Mouse (Mus musculus) myocyte (in vitro differentiated cells): ENCODE data around the gene Hoxd10. TPM values are rescaled to one million over a fixed set of nuclear protein-coding genes. Genes with fewer than 3 reads are reported as not detected.
A peak's percentile ranks its signal among the peaks of the same experiment; 100 is the strongest.

ENCODE experiments used
- H3K27me3 ChIP-seq: one replicate; pipeline ENCODE4 v1.6.1; 2011; ENCODE audit not compliant: control insufficient read depth, insufficient read depth, insufficient read length
- H3K36me3 ChIP-seq: one replicate; pipeline ENCODE4 v1.6.1; 2011; ENCODE audit not compliant: control insufficient read depth, insufficient read depth
- H3K4me2 ChIP-seq: one replicate; pipeline ENCODE4 v1.6.1; 2011; ENCODE audit warnings: low read depth, control low read depth
- H3K4me3 ChIP-seq: one replicate; pipeline ENCODE4 v1.5.1; 2011; ENCODE audit warnings: mild to moderate bottlenecking, control low read depth, moderate library complexity
- H3K79me2 ChIP-seq: one replicate; pipeline ENCODE4 v1.6.1; 2011; ENCODE audit not compliant: control insufficient read depth, insufficient read depth
- H3ac ChIP-seq: one replicate; pipeline ENCODE4 v1.6.1; 2011; ENCODE audit not compliant: control insufficient read depth, insufficient read length
- CEBPB ChIP-seq: IDR thresholded peaks from 2 replicates; pipeline ENCODE4 v1.6.1; 2011; ENCODE audit warnings: mild to moderate bottlenecking, moderate library complexity; ENCODE audit not compliant: poor library complexity, insufficient read depth, severe bottlenecking
- E2F4 ChIP-seq: IDR thresholded peaks from one replicate; pipeline ENCODE4 v1.6.1; 2011; ENCODE audit warnings: mild to moderate bottlenecking, control low read depth, moderate library complexity; ENCODE audit not compliant: insufficient read depth
- MAX ChIP-seq: IDR thresholded peaks from one replicate; pipeline ENCODE4 v1.6.1; 2011; ENCODE audit warnings: low read depth, mild to moderate bottlenecking, control low read depth
- MYOD1 ChIP-seq, 3 experiments: IDR thresholded peaks; one replicate each; pipeline ENCODE4 v1.6.1; 2011; ENCODE audit warnings: control low read depth in 2 of 3, low read depth in 2 of 3, mild to moderate bottlenecking in 2 of 3, moderate library complexity in 1 of 3; ENCODE audit not compliant: insufficient read length in 2 of 3, control insufficient read depth in 1 of 3
- MYOG ChIP-seq, 3 experiments: IDR thresholded peaks; one replicate each; pipeline ENCODE4 v1.6.1; 2011; ENCODE audit warnings: control low read depth in 2 of 3, low read depth in 2 of 3, mild to moderate bottlenecking in 2 of 3; ENCODE audit not compliant: insufficient read length in 2 of 3, control insufficient read depth in 1 of 3, insufficient read depth in 1 of 3
- POLR2A ChIP-seq: IDR thresholded peaks from one replicate; pipeline ENCODE4 v1.6.1; 2011; ENCODE audit warnings: low read depth, mild to moderate bottlenecking, control low read depth, moderate library complexity; ENCODE audit not compliant: insufficient read length
- POLR2AphosphoS2 ChIP-seq: IDR thresholded peaks from one replicate; pipeline ENCODE4 v1.6.1; 2011; ENCODE audit warnings: low read depth, control low read depth; ENCODE audit not compliant: insufficient read length
- REST ChIP-seq: IDR thresholded peaks from one replicate; pipeline ENCODE4 v1.6.1; 2011; ENCODE audit warnings: mild to moderate bottlenecking, control low read depth, moderate library complexity; ENCODE audit not compliant: insufficient read depth, insufficient read length
- SRF ChIP-seq: IDR thresholded peaks from one replicate; pipeline ENCODE4 v1.6.1; 2011; ENCODE audit warnings: low read depth; ENCODE audit not compliant: control insufficient read depth, insufficient read length
- TCF12 ChIP-seq: IDR thresholded peaks from one replicate; pipeline ENCODE4 v1.6.1; 2011; ENCODE audit warnings: mild to moderate bottlenecking, control low read depth; ENCODE audit not compliant: poor library complexity, insufficient read depth, severe bottlenecking
- TCF3 ChIP-seq: IDR thresholded peaks from one replicate; pipeline ENCODE4 v1.6.1; 2011; ENCODE audit warnings: low read depth, control low read depth; ENCODE audit not compliant: insufficient read length
- USF1 ChIP-seq: IDR thresholded peaks from one replicate; pipeline ENCODE4 v1.6.1; 2011; ENCODE audit warnings: low read depth, mild to moderate bottlenecking, control low read depth, moderate library complexity
- polyA plus RNA-seq: library from polyadenylated mRNA; unstranded; fragments of >200 nt; fragmentation: generic; extraction: Trizol; gene quantifications from one replicate; pipeline ENCODE4 v1.2.1, GENCODE M21; 2012; ENCODE audit warnings: missing spikeins

Hoxd10 gene
- polyA plus RNA-seq, 1 experiment: not detected

DNA sequence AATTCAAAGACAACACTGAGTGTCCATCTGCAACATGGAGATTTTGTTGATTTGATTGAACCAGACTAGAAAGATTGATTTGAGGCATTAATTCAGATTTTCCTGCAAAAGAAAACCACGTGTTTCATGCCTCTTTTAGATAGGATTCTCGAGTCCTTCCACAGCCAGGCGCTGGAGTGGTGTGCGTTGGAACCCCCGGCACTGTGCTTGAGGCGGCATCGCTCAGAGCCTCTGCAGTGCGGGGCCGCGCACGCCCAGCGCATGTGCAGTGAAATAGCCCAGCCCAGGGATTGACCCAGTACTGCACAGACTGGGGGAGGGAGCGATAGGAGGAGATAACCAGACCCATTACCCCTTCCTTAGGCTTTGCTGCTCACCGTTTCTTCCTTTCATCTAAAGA, 23.2 kb downstream of the Hoxd10 start:
- Histone ChIP-seq H3K27me3 (peaks cover 33% of the 10 kb centered on the region), H3K4me2 (peak overlapping the region; percentile 48), H3ac (no peak overlapping the region), H3K79me2 (no peaks in the 10 kb centered on the region), H3K36me3 (no peaks in the 10 kb centered on the region), H3K4me3 (no peak overlapping the region)
- TF ChIP-seq MYOD1 (IDR thresholded peaks at IDR 0.05; ENCODE audit: control insufficient read depth in 1 of 3, insufficient read length in 2 of 3, low read depth in 2 of 3): no peak

GRCm38 (mm10) chr2:74715504-74716241, 23.9 kb downstream of the Hoxd10 start:
- peak overlapping the region; percentile 48 for H3K4me2 ChIP-seq
- no peaks in the 10 kb centered on the region for H3K79me2 ChIP-seq
- no peak overlapping the region for H3K4me3 ChIP-seq
- no peaks in the 10 kb centered on the region for H3K36me3 ChIP-seq
- peaks cover 31% of the 10 kb centered on the region for H3K27me3 ChIP-seq
- no peak for TF ChIP-seq MYOG (IDR thresholded peaks at IDR 0.05; ENCODE audit: control insufficient read depth in 1 of 3, insufficient read depth in 1 of 3, insufficient read length in 2 of 3, low read depth in 2 of 3)
- TF ChIP-seq E2F4: no peak
- TF ChIP-seq TCF3: no peak
- TF ChIP-seq REST: no peak
- TF ChIP-seq SRF: no peak
- no peak for TF ChIP-seq CEBPB
- no peak for TF ChIP-seq MYOD1 (IDR thresholded peaks at IDR 0.05; ENCODE audit: control insufficient read depth in 1 of 3, insufficient read length in 2 of 3, low read depth in 2 of 3)
- no peak for TF ChIP-seq POLR2A
- no peak for TF ChIP-seq POLR2AphosphoS2
- TF ChIP-seq MAX: no peak
- H3ac ChIP-seq: no peak overlapping the region

DNA sequence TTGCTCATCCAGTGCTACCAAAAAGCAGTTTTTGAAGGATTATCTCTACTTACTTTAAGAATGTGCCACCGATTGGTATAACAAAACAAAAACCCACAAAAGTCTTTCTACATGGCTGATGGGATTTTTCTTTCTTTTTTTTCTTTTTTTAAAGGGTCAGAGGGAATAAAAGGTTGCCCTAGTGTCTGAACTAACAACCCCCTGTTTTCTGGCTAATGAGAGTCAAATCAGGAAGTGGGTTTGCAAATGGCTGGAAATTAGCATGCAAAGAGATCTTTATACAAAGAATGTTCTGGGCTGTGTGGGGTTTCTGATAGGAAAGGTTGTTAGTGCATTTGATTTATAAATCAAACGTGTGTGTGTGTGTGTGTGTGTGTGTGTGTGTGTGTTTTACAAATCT, 28.7 kb downstream of the Hoxd10 start:
- Histone ChIP-seq H3ac (no peak overlapping the region), H3K27me3 (peaks cover 43% of the 10 kb centered on the region), H3K79me2 (no peaks in the 10 kb centered on the region), H3K4me2 (no peak overlapping the region), H3K36me3 (no peaks in the 10 kb centered on the region), H3K4me3 (no peak overlapping the region)
- no peak for TF ChIP-seq MYOG (IDR thresholded peaks at IDR 0.05; ENCODE audit: control insufficient read depth in 1 of 3, insufficient read depth in 1 of 3, insufficient read length in 2 of 3, low read depth in 2 of 3)
- no peak for TF ChIP-seq MYOD1 (IDR thresholded peaks at IDR 0.05; ENCODE audit: control insufficient read depth in 1 of 3, insufficient read length in 2 of 3, low read depth in 2 of 3)
- TF ChIP-seq TCF3: no peak
- TF ChIP-seq POLR2A: no peak
- TF ChIP-seq SRF: no peak
- no peak for TF ChIP-seq POLR2AphosphoS2
- TF ChIP-seq CEBPB: no peak
- TF ChIP-seq REST: no peak
- TF ChIP-seq MAX: no peak
- no peak for TF ChIP-seq USF1
- TF ChIP-seq TCF12: no peak
- no peak for TF ChIP-seq E2F4

DNA sequence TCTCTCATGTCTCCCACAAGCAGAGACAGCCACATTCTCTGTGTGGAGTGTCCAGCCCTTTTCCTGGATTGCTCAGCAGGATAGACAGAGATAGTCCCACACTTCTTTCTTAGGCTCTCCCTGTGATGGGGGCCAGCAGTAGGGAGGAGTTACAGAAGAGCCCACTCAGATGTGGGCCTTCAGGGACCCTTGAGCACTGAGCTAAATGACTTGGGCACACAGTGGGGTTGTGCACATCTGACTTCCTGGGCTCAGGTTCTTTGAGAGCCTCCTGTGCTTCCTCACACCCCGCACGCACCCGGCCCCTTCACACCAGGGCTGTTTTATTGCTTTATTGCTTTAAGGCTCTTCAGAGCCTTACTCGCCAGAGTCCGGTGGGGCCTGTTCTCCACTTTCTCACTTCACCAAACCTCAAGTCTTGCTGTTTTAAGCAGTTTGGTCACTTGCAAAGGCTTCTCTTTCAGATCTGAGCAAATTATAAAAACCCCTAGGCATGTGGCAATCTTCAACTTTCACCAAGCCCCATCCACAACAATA, 29.3 kb downstream of the Hoxd10 start:
- Histone ChIP-seq H3K27me3 (peaks cover 45% of the 10 kb centered on the region), H3K36me3 (no peaks in the 10 kb centered on the region), H3ac (no peak overlapping the region), H3K79me2 (no peaks in the 10 kb centered on the region), H3K4me3 (no peak overlapping the region), H3K4me2 (no peak overlapping the region)
- no peak for TF ChIP-seq POLR2A

DNA sequence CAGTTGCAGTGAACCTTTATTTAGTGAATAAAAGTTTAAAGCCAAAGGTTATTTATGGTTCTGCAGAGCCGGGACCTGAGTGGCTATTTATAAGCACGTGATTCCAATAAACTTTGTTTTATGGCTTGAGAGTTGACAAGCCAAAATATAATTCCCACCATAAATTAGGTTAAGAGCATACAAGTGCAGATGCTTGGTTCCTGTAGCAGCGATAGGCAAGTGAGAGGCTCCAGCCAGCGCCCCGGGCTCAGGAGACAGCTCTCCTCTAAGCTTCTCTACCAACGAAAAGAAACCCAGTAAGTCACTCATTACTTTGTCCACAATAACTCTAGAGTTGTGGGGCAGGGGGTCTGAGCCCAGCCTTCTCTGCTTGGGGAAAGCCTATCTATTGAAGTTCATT, 30.2 kb downstream of the Hoxd10 start:
- no peaks in the 10 kb centered on the region for H3K79me2 ChIP-seq
- no peaks in the 10 kb centered on the region for H3K36me3 ChIP-seq
- no peak overlapping the region for H3ac ChIP-seq
- no peak for TF ChIP-seq SRF
- no peak for TF ChIP-seq TCF12
- peaks cover 49% of the 10 kb centered on the region for H3K27me3 ChIP-seq
- H3K4me3 ChIP-seq: no peak overlapping the region
- H3K4me2 ChIP-seq: no peak overlapping the region

- Histone ChIP-seq H3ac (no peak overlapping the region), H3K27me3 (peaks cover 59% of the 10 kb centered on the region), H3K4me3 (no peak overlapping the region), H3K79me2 (no peaks in the 10 kb centered on the region), H3K4me2 (no peak overlapping the region), H3K36me3 (no peaks in the 10 kb centered on the region)
- TF ChIP-seq REST (no peak), USF1 (no peak), TCF12 (no peak), POLR2A (no peak), TCF3 (no peak), MAX (no peak), CEBPB (no peak), E2F4 (no peak)
Measured at GRCm38 (mm10) chr2:74722949-74723348, 31.2 kb downstream of the Hoxd10 start.
